Mouse (Mus musculus): ENCODE data around the gene Cdc16. TPM values are rescaled to one million over a fixed set of nuclear protein-coding genes. Genes with fewer than 3 reads are reported as not detected.

Gene Cdc16
- polyA plus RNA-seq (2014; fragmentation: Illumina TruSeq; extraction: RNeasy Lipid Tissue Mini Kit (QIAGEN cat#74804); ENCODE audit: low read depth, low replicate concordance), result 34.0 TPM

DNA sequence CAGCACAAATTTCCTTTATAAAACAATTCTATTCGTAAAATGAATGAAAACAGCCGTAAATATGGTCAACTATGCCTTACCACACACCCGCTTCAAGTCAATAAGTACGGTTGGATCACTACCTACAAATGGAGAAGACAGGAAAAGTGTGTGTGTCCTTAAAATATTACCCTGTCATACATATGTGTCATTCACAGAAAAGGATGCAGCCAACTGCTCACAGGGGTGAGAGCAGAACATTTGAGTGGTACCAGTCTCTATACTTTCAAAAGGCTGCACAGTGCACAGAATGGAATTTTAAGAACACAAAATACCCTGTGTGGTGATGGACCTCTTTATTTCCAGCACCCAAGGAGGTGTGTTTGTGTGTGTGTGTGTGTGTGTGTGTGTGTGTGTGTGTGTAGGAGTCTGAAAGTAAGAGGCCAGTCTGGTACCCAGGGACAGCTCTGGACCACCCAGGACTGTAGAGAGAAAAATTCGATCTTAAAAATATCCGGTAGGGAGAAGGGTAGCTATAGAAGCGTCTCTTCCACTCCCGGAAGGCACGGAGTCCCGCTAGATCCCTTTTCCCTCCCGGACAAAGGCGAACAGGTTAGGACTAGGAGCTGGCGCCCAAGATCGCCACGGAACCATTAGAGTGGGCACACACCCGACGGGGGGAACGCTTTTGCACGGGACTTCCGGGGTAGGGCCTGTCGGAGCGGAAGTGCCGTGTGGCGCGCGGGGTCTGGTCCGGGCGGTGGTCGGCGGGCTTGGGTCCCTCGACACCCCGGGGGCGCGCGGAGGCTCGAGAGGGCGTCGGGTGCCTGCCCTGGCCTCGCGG is at the start of gene Cdc16:
Gene Cdc16, plus strand, starts transcription at position 695 of the 823 bp plus-strand sequence.

DNA sequence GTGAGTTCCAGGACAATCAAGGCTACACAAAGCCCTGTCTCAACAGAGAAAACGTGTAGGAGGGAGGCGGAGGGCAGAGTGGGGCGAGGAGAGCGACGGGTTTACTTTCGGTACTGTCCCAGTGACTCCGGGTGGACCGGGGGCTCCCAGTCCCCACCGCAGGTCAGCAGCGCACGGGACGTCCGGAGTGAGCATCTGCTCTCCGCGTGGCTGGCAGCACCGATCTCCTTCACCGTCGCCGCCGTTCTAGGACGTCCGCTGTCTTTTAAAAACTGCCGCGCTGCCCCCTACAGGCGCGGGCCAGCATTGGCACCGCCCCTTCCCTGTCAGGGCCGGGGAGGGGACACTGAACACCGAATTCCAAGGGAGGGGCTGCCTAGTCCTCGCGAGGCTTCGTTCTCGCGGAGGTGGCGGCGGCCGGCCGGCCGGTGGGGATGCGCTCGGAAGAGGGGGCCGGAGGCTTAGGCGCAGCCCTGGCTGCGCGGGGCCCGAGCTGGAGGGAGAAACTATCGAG is 27.8 kb downstream of the Cdc16 start, which contains the start of gene Upf3a:
Gene Upf3a, plus strand, starts transcription at position 366 of the 514 bp plus-strand sequence.

Other genes starting within 250 kb of the Cdc16 start
- not detected for gene 1700029H14Rik, start 195.2 kb upstream of the Cdc16 start, polyA plus RNA-seq (2014; fragmentation: Illumina TruSeq; extraction: RNeasy Lipid Tissue Mini Kit (QIAGEN cat#74804); ENCODE audit: low read depth, low replicate concordance)
- 14.3 TPM for gene Rasa3, start 80.1 kb upstream of the Cdc16 start, polyA plus RNA-seq (2014; fragmentation: Illumina TruSeq; extraction: RNeasy Lipid Tissue Mini Kit (QIAGEN cat#74804); ENCODE audit: low read depth, low replicate concordance)
- not detected for gene Cfap97d2, start 51.8 kb upstream of the Cdc16 start, polyA plus RNA-seq (2014; fragmentation: Illumina TruSeq; extraction: RNeasy Lipid Tissue Mini Kit (QIAGEN cat#74804); ENCODE audit: low read depth, low replicate concordance)
- gene Upf3a, start 27.9 kb downstream of the Cdc16 start, polyA plus RNA-seq (2014; fragmentation: Illumina TruSeq; extraction: RNeasy Lipid Tissue Mini Kit (QIAGEN cat#74804); ENCODE audit: low read depth, low replicate concordance), result 12.5 TPM
- gene AF366264, start 80.7 kb downstream of the Cdc16 start, polyA plus RNA-seq (2014; fragmentation: Illumina TruSeq; extraction: RNeasy Lipid Tissue Mini Kit (QIAGEN cat#74804); ENCODE audit: low read depth, low replicate concordance), result not detected
- gene Champ1, start 112.0 kb downstream of the Cdc16 start, polyA plus RNA-seq (2014; fragmentation: Illumina TruSeq; extraction: RNeasy Lipid Tissue Mini Kit (QIAGEN cat#74804); ENCODE audit: low read depth, low replicate concordance), result 6.9 TPM
- 29.7 TPM for gene Coprs, start 132.6 kb downstream of the Cdc16 start, polyA plus RNA-seq (2014; fragmentation: Illumina TruSeq; extraction: RNeasy Lipid Tissue Mini Kit (QIAGEN cat#74804); ENCODE audit: low read depth, low replicate concordance)